Mouse (Mus musculus) MEL-GATA-1-ER (cell line): ENCODE results near the gene Maip1.

Experiments used
- DNase-seq: peaks from one replicate; pipeline ENCODE4 v3.0.0-alpha.2; 2012; ENCODE audit warnings: low read depth; ENCODE audit errors: extremely low read depth

Gene Maip1

GRCm38 (mm10) chr1:57406187-57407151, at the start of gene Maip1, which contains the start of gene Tyw5:
Gene Maip1 (plus strand): TSS chr1:57406328.
Gene Tyw5 (minus strand): TSS chr1:57407101.
- peak; percentile 75 for DNase-seq

- no peak for DNase-seq
Observed at GRCm38 (mm10) chr1:57358546-57358945, 47.6 kb upstream of the Maip1 start.

- no peak for DNase-seq
Observed at GRCm38 (mm10) chr1:57367446-57367845, 38.7 kb upstream of the Maip1 start.

GRCm38 (mm10) chr1:57369111-57369510, 37.0 kb upstream of the Maip1 start:
- DNase-seq, result no peak

- no peak for DNase-seq
Observed at GRCm38 (mm10) chr1:57370451-57370850, 35.7 kb upstream of the Maip1 start.

GRCm38 (mm10) chr1:57375276-57375675, 30.9 kb upstream of the Maip1 start:
- DNase-seq, result peak; percentile 36

- DNase-seq, result peak; percentile 33
Observed at GRCm38 (mm10) chr1:57376806-57377205, 29.3 kb upstream of the Maip1 start.

- DNase-seq, result peak; percentile 76
Observed at GRCm38 (mm10) chr1:57377376-57378341, 28.5 kb upstream of the Maip1 start, which contains the start of gene 1700066M21Rik. Gene 1700066M21Rik (plus strand): TSS chr1:57377620.

- no peak for DNase-seq
Observed at GRCm38 (mm10) chr1:57386519-57386918, 19.6 kb upstream of the Maip1 start.

GRCm38 (mm10) chr1:57387876-57388275, 18.3 kb upstream of the Maip1 start:
- no peak for DNase-seq

- DNase-seq, result no peak
Observed at GRCm38 (mm10) chr1:57388402-57389155, 17.5 kb upstream of the Maip1 start.

GRCm38 (mm10) chr1:57390993-57391790, 14.9 kb upstream of the Maip1 start:
- no peak for DNase-seq

GRCm38 (mm10) chr1:57392417-57392816, 13.7 kb upstream of the Maip1 start:
- DNase-seq, result no peak

- DNase-seq, result no peak
Observed at GRCm38 (mm10) chr1:57394051-57394450, 12.1 kb upstream of the Maip1 start.

GRCm38 (mm10) chr1:57400321-57400720, 5.8 kb upstream of the Maip1 start:
- no peak for DNase-seq

- no peak for DNase-seq
Observed at GRCm38 (mm10) chr1:57400877-57401276, 5.3 kb upstream of the Maip1 start.

GRCm38 (mm10) chr1:57402116-57402515, 4.0 kb upstream of the Maip1 start:
- no peak for DNase-seq

GRCm38 (mm10) chr1:57408994-57409393, 2.9 kb downstream of the Maip1 start:
- peak; percentile 55 for DNase-seq

- no peak for DNase-seq
Observed at GRCm38 (mm10) chr1:57413397-57413796, 7.3 kb downstream of the Maip1 start.

GRCm38 (mm10) chr1:57423696-57424095, 17.6 kb downstream of the Maip1 start:
- DNase-seq, result no peak
